Mouse (Mus musculus) intestine, embryonic 15.5 days (tissue): ENCODE measurements around the gene Acrbp. TPM values are rescaled to one million over a fixed set of nuclear protein-coding genes. Genes with fewer than 3 reads are reported as not detected.

Experiments used
- ATAC-seq: fragments of 200-750 bp; cut with Nextera tagmentation; 2 replicates; pipeline ENCODE4 v1.8.0; 2017; ENCODE audit warnings: moderate TSS enrichment, moderate library complexity
- H3K27ac ChIP-seq: fragments of 300-500 bp; sonication (generic); 2 replicates; pipeline ENCODE4 v1.5.1; 2015; ENCODE audit warnings: mild to moderate bottlenecking, inconsistent platforms
- H3K27me3 ChIP-seq: fragments of 300-500 bp; sonication (generic); replicated peaks from 2 replicates; pipeline ENCODE4 v1.6.1; 2015; ENCODE audit warnings: inconsistent platforms
- H3K36me3 ChIP-seq: fragments of 300-500 bp; sonication (generic); 2 replicates; pipeline ENCODE4 v1.6.1; 2015; ENCODE audit warnings: inconsistent platforms
- H3K4me1 ChIP-seq: fragments of 300-500 bp; sonication (generic); replicated peaks from 2 replicates; pipeline ENCODE4 v1.6.1; 2015; ENCODE audit warnings: inconsistent platforms
- H3K4me2 ChIP-seq: fragments of 300-500 bp; sonication (generic); replicated peaks from 2 replicates; pipeline ENCODE4 v1.6.1; 2015; ENCODE audit warnings: mild to moderate bottlenecking, inconsistent platforms
- H3K4me3 ChIP-seq: fragments of 300-500 bp; sonication (generic); replicated peaks from 2 replicates; pipeline ENCODE4 v1.5.1; 2015; ENCODE audit warnings: inconsistent platforms
- H3K9ac ChIP-seq: fragments of 300-500 bp; sonication (generic); 2 replicates; pipeline ENCODE4 v1.6.1; 2015; ENCODE audit warnings: inconsistent platforms
- H3K9me3 ChIP-seq: fragments of 300-500 bp; sonication (generic); 2 replicates; pipeline ENCODE4 v1.6.1; 2016; ENCODE audit warnings: inconsistent platforms
- WGBS: fragments of 180-500 bp; shearing (Covaris S2); methylation state at CpG from one replicate; pipeline ENCODE4 v1.1.7; 2015; 5-methylcytosine and 5-hydroxymethylcytosine counted together
- polyA plus RNA-seq: library from polyadenylated mRNA; unstranded; fragments of >200 nt; fragmentation: Nextera tagmentation; extraction: Ambion mirVana; gene quantifications from 2 replicates; pipeline ENCODE4 v1.2.1, GENCODE M21; 2015

Gene Acrbp
- polyA plus RNA-seq, 1 experiment from 2014 or later = 8.5 TPM

DNA sequence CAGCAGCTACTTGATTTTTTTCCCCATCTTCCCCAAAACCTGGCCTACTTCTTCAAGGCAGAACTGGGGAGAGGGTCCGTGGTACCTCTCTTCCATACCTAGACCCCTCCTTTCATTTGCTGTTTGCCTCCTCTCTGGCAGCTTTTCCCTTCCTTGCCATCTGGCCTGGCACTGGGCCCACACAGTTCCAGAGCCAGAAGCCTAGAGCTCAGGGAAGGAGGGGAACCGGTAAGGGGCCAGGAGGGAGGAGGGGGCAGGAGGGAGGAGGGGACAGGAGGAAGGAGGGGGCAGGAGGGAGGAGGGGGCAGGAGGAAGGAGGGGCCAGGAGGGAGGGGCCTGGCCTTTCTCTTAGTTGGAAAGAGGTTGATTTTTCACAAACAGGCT, 22.4 kb downstream of the Acrbp start:
- no peaks in the 10 kb centered on the region for H3K9me3 ChIP-seq
- ATAC-seq = peak; percentile 46
- H3K9ac ChIP-seq = no peak overlapping the region
- no peaks in the 10 kb centered on the region for H3K36me3 ChIP-seq
- H3K4me2 ChIP-seq = peak overlapping the region; percentile 26
- no peaks in the 10 kb centered on the region for H3K27me3 ChIP-seq
- H3K4me1 ChIP-seq = peaks cover 8% of the 10 kb centered on the region
- 0 out of 2 replicates have a peak overlapping the region, but pooled peaks have one; percentile 6 for H3K4me3 ChIP-seq
- H3K27ac ChIP-seq = peak overlapping the region; percentile 78
- 34% methylated on average over 2 of the region's 2 CpGs for WGBS

DNA sequence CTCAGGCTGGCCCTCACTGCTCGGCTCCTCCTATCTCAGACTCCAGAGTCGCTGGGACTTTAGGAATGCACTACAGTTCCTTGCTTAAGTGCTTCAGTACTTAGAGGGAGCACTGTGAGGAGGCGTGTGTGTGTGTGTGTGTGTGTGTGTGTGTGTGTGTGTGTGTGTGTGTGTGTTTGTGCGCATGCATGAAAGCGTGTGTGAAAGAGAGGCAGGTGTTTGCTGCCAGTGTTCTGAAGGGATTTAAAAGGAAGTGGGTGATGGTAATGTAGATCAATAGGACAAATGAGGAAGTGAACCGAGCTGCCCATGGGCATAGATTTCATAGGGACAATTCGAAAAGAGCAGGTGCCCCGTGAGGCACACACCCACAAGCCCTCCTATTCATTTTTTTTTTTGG, 24.3 kb downstream of the Acrbp start:
- Histone ChIP-seq H3K4me2 (no peak overlapping the region), H3K9ac (no peak overlapping the region), H3K4me1 (peaks cover 8% of the 10 kb centered on the region), H3K27ac (no peak overlapping the region), H3K9me3 (no peaks in the 10 kb centered on the region), H3K4me3 (no peak overlapping the region), H3K27me3 (no peaks in the 10 kb centered on the region), H3K36me3 (no peaks in the 10 kb centered on the region)
- WGBS = 69% methylated on average over 8 of the region's 8 CpGs
- ATAC-seq = no peak

DNA sequence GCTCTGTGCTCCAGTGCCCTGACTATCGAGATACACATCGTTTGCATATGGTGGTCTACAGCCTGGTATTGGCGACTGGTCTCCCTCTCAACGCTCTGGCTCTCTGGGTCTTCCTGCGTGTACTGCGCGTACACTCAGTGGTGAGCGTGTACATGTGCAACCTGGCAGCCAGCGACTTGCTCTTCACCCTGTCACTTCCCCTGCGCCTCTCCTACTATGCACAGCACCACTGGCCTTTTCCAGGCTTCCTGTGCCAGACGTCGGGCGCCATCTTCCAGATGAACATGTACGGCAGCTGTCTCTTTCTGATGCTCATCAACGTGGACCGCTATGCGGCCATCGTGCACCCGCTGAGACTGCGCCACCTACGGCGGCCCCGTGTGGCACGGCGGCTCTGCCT, 31.9 kb downstream of the Acrbp start:
- peak; percentile 31; the same call in 1 of the 2 replicates for ATAC-seq
- no peaks in the 10 kb centered on the region for H3K36me3 ChIP-seq

DNA sequence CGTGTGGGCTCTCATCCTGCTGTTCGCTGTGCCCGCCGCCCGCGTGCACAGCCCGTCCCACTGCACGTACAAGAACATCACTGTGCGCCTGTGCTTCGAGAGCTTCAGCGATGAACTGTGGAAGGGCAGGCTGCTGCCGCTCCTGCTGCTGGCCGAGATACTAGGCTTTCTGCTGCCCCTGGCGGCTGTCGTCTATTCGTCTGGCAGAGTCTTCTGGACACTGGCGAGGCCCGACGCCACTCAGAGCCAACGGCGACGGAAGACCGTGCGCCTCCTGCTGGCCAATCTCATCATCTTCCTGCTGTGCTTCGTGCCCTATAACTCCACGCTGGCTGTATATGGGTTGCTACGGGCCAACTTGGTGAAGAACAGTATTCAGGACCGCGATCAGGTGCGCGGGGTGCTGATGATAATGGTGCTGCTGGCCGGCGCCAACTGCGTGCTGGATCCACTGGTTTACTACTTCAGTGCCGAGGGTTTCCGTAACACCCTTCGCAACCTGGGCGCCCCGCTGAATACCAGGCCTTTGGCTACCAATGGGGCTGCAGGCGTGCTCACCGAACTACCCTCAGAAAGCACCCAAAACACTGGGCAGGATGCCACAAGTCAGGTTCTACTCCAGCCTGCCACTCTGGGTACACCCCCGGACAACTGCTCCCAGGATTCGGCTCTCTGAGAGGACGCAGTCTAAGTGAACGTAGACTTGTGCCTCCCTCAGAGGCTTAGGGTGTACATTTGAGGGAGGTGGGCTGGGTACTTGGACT, 32.5 kb downstream of the Acrbp start:
- ATAC-seq = peak; percentile 89
- Histone ChIP-seq H3K4me3 (peak overlapping the region; percentile 43), H3K9me3 (no peaks in the 10 kb centered on the region), H3K4me2 (peak overlapping the region; percentile 80), H3K4me1 (peaks cover 20% of the 10 kb centered on the region), H3K27ac (peak overlapping the region; percentile 56), H3K9ac (peak overlapping the region; percentile 61), H3K36me3 (no peaks in the 10 kb centered on the region), H3K27me3 (no peaks in the 10 kb centered on the region)
- WGBS = 24% methylated on average over 45 of the region's 45 CpGs

More for the DNA sequence above, 31.9 kb downstream of the Acrbp start:
- Histone ChIP-seq H3K27me3 (no peaks in the 10 kb centered on the region), H3K4me2 (peak overlapping the region; percentile 80), H3K4me3 (peak overlapping the region; percentile 43), H3K9ac (peak overlapping the region; percentile 61), H3K4me1 (peaks cover 20% of the 10 kb centered on the region), H3K9me3 (no peaks in the 10 kb centered on the region), H3K27ac (peak overlapping the region; percentile 56)
- 25% methylated on average over 25 of the region's 25 CpGs for WGBS

DNA sequence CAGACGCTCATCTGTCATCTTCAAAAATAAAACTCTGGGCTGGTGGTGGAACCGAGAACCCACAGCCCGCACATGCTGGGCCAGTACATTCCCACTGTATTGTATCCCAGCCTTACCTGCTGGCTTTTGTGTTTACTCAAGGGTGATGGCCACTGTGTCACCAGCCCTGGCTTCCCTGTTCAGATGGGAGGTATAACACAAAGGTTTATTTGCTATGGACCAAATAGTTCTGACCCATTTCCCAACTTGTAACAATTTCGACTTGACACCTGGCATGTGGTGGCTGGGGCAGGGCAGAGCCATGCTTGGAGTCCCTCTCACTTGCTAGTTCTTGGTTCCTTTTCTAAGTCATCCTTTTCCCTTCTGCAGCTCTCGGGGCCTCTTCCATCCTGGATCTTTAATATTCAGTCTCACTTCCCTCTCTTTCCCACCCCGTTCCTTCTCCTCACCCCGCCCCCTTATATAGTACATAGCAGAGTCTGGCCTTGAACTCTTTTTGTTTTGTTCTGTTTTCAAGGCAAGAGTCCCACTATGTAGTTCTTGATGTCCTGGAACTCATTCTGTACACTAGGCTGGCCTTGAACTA, 33.4 kb downstream of the Acrbp start:
- Histone ChIP-seq H3K4me2 (no peak overlapping the region), H3K27me3 (no peaks in the 10 kb centered on the region), H3K4me1 (peaks cover 23% of the 10 kb centered on the region), H3K4me3 (no peak overlapping the region), H3K9ac (no peak overlapping the region), H3K9me3 (no peaks in the 10 kb centered on the region), H3K36me3 (no peaks in the 10 kb centered on the region), H3K27ac (no peak overlapping the region)
- no peak for ATAC-seq
- WGBS = 84% methylated on average over 7 of the region's 7 CpGs

DNA sequence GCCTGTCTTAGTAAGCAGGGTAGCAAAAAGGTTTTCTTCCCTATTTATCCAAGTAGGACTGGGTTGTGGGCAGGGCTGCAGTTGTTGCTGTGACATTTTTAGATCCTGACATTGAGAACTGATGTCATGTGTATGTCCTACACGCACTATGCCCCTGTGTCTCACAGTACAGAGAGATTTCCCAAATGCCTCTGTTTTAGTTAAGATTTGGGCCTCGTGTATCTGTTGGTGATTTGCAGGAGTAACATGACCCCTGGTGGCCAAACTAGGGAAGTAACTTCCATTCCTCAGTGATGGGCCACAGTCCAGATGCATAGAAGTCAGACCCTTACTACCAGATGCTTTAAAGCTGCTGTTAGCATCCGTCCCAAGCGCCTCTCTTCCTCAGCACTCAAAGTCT, 34.9 kb downstream of the Acrbp start:
- peak; percentile 7; the same call in 1 of the 2 replicates for ATAC-seq
- Histone ChIP-seq H3K4me2 (no peak overlapping the region), H3K4me1 (peaks cover 38% of the 10 kb centered on the region), H3K36me3 (no peaks in the 10 kb centered on the region), H3K9ac (no peak overlapping the region), H3K27me3 (no peaks in the 10 kb centered on the region), H3K4me3 (no peak overlapping the region), H3K27ac (no peak overlapping the region), H3K9me3 (no peaks in the 10 kb centered on the region)
- WGBS = 6% methylated on average over 4 of the region's 4 CpGs

DNA sequence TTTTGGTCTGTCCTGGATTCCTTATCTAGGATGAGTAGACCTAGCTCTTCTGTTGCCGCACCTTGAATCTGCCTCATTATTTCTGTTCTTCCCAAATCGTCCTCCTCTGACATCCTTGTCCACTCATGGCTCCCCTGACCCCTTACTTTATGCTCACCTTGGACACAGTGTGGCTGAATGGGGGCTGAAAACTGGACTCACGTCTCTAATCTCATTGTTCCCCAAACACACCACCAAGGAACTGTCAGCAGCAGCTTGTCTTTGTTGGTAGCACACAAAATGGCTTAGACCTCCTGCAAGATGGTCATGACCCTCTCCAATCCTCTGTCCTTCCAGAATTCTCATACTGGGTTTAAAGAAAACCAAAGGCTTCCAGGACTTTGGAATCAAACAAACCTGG, 38.4 kb downstream of the Acrbp start:
- peaks cover 38% of the 10 kb centered on the region for H3K4me1 ChIP-seq
- ATAC-seq = no peak
- no peak overlapping the region for H3K4me3 ChIP-seq
- no peaks in the 10 kb centered on the region for H3K9me3 ChIP-seq
- H3K4me2 ChIP-seq = no peak overlapping the region
- no peaks in the 10 kb centered on the region for H3K27me3 ChIP-seq
- peak overlapping the region; percentile 91 for H3K27ac ChIP-seq
- no peaks in the 10 kb centered on the region for H3K36me3 ChIP-seq
- no peak overlapping the region for H3K9ac ChIP-seq
- 76% methylated on average over 3 of the region's 3 CpGs for WGBS

DNA sequence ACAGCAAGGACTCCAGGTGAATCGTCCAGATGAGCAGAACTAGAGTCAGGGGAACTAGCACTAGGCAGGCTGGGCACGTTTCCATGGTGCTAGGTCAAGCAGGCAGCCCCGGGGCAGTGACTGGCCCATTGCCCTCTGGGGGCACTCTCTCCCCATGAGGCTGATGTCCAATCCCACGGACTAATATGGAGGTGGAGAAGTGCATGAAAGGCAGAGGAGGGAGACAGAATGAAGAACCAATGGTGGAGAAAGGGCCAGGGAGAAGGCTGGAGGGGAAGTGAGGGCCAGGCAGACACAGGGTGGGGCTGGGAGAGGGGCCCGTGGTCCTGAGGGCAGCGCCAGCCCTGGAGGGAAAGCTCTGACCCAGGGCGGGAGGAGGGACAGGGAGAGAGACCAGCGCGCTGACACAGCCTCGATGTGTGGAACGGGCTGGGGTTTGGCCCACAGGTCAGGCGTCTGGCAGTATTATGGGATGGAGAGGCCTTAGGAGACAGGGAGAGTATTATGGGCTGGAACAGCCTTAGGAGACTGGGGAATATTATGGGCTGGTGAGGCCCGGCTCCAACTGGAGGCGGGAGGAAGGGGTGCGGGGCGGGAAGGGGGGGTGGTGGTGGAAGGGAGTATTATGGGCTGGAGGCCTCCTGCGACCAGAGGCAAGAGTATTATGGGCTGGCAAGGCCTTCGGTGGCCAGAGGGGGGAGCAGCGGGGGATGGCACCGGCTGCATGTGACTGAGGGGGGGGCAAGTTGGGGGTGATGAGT, 39.3 kb downstream of the Acrbp start:
- Histone ChIP-seq H3K36me3 (no peaks in the 10 kb centered on the region), H3K4me3 (no peak overlapping the region), H3K4me2 (peak overlapping the region; percentile 61), H3K4me1 (peaks cover 38% of the 10 kb centered on the region), H3K27ac (peak overlapping the region; percentile 91), H3K9me3 (no peaks in the 10 kb centered on the region), H3K9ac (no peak overlapping the region), H3K27me3 (no peaks in the 10 kb centered on the region)
- ATAC-seq = peak; percentile 83
- 3% methylated on average over 20 of the region's 20 CpGs for WGBS

DNA sequence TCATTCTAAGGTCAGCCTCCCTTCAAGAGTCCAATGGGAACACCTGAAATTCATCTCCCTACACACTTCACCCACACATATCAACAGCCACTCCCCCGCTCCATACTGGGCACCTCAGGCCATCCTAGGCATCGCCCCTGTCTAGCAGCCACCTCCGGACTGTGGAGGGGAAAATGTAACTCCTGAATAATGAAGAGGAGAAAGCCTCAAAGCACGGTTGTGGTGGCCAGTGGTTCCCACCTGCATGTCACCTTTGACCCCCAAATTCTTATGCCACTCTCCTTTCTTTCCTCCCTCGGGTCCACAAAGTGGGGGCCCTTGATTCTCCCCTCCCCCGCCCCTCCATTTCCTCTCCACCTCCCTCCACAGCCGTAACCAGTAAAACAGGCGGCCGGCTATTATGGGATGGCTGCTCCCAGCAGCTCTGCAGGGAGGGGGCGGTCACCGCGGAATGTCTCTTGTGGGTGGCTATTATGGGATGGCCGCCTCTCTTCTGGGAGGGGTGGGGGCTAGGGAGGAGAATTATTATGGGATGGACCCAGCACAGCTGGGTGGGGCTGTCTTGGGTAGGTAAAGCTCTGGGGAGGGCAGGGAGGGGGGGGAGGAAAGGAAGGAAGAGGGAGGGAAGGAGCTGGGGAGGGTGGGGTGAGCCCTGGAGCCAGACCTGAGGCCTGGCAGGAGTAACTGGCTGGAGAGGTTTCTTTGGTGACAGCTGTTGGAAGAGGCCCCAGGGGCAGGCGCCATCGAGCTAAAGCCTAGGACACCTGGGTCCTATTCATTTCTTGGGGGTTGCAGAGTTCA, 40.2 kb downstream of the Acrbp start:
- Histone ChIP-seq H3K27me3 (no peaks in the 10 kb centered on the region), H3K36me3 (no peaks in the 10 kb centered on the region), H3K9me3 (no peaks in the 10 kb centered on the region), H3K27ac (peak overlapping the region; percentile 91), H3K4me2 (peak overlapping the region; percentile 61), H3K9ac (no peak overlapping the region; the same call in 1 of the 2 replicates), H3K4me3 (peak overlapping the region; percentile 19), H3K4me1 (peaks cover 32% of the 10 kb centered on the region)
- ATAC-seq = peak; percentile 71
- WGBS = 2% methylated on average over 15 of the region's 15 CpGs

DNA sequence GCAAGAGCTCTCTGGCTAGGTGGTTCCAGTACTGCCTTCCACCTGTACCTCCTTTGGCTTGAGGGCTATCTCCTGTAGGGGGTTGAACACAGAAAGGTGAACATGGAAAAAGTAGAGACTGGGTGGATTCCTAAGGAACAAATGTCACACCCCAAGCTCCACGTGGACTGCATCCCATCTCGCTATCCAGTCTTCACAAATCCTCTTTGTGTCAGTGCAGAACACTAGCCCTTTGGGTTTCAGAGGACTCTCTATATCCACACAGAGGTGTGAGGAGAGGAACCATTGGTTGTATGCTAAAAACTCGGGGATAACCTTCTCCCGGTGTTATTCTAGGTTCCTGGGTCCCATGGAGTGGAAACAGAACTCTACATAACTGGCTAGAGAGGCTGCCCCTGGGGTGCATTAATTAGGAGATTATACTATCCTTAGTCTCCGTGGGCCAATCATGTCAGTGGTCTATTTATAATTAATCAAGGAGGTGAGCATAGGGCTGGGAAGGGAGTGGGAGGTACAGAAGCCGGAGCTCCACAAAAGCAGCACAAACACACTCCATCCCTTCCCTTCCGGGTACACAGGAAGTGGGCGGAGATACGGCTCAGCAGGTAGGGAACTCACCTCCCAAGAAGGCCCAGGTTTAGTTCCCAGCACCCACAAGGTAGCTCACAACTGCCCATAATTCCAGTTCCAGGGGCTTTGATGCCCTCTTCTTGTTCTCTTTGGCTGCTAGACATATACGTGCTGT, 41.0 kb downstream of the Acrbp start:
- peaks cover 33% of the 10 kb centered on the region for H3K4me1 ChIP-seq
- peak overlapping the region; percentile 61 for H3K4me2 ChIP-seq
- H3K36me3 ChIP-seq = no peaks in the 10 kb centered on the region
- WGBS = 48% methylated on average over 10 of the region's 10 CpGs
- no peak for ATAC-seq
- no peaks in the 10 kb centered on the region for H3K9me3 ChIP-seq
- peak overlapping the region; percentile 91 for H3K27ac ChIP-seq
- H3K27me3 ChIP-seq = no peaks in the 10 kb centered on the region
- H3K9ac ChIP-seq = no peak overlapping the region; the same call in 1 of the 2 replicates
- 0 out of 2 replicates have a peak overlapping the region, but pooled peaks have one; percentile 10 for H3K4me3 ChIP-seq

DNA sequence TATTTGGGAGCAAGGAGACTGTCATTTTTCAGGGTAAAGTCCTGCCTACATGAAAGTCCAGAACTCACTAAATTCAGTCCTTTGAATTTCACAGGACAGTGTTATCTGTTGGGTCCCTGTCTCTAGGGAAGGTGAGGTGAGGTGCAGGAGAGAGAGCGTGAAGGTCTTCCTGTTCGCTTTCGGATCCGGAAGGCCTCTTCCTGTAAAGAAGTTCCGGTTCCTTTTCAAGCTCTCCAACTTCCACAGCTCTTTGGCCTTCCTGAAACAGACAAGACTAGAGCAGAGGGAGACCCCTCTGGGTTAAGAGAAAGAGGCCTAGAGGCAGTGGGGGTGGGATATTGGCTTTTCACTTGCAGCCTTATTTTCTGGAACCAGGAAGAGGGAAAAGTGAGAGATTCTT, 42.9 kb downstream of the Acrbp start:
- no peaks in the 10 kb centered on the region for H3K9me3 ChIP-seq
- WGBS = 85% methylated on average over 5 of the region's 5 CpGs
- H3K27me3 ChIP-seq = no peaks in the 10 kb centered on the region
- H3K4me2 ChIP-seq = no peak overlapping the region
- no peak overlapping the region for H3K9ac ChIP-seq
- ATAC-seq = no peak
- H3K36me3 ChIP-seq = no peaks in the 10 kb centered on the region
- no peak overlapping the region for H3K27ac ChIP-seq
- peaks cover 34% of the 10 kb centered on the region for H3K4me1 ChIP-seq
- H3K4me3 ChIP-seq = no peak overlapping the region
